Mouse (Mus musculus) cerebellum, adult 9-10 months (tissue): ENCODE data around the gene Olfr765.
"Not testable (repeated sequence)": the region's sequence is repeated elsewhere in the genome, so short reads cannot be mapped to it uniquely, and the experiment has no call there.

Experiments
- DNase-seq: peaks from one replicate; pipeline ENCODE4 v3.0.0; 2022

The Olfr765 gene

GRCm38 (mm10) chr10:129049898-129050297 lies at the start of gene Olfr765:
Olfr765 (minus strand) TSS chr10:129049998.
- not testable (repeated sequence) for DNase-seq

- DNase-seq: no peak
These were observed 49.5 kb upstream of the Olfr765 start, which contains the start of gene Olfr768 for GRCm38 (mm10) chr10:129099275-129099674. Olfr768 (minus strand) TSS chr10:129099375.

GRCm38 (mm10) chr10:129082810-129083209 lies 33.0 kb upstream of the Olfr765 start, which contains the start of gene Olfr767:
Olfr767 (minus strand) TSS chr10:129082910.
- not testable (repeated sequence) for DNase-seq

GRCm38 (mm10) chr10:129068877-129069276 lies 19.1 kb upstream of the Olfr765 start, which contains the start of gene Olfr766-ps1:
Olfr766-ps1 (minus strand) TSS chr10:129068977.
- no peak for DNase-seq

DNA sequence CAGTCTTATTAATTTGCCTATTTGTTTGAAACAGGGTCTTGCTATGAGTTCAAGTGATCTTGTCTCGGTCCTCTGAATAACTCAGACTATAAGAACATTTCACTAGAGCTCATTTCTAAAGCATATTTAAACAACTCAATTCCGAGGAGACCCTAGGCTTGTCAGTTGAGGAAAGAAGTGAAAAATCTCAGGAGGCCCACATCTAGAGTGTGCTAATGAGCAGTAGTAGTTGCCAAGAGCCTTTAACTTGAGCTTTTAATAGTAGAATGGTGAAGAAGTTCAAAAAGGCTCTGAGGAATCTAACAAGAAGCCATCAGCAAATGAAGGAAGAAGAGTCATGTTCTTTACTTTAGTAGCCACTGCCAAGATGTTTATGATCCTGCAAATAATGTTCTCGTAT lies 10.0 kb downstream of the Olfr765 start, which contains the start of gene Olfr764-ps1:
Olfr764-ps1 (minus strand) TSS at position 101 of the 400 bp plus-strand sequence.
- no peak for DNase-seq

- DNase-seq: no peak
These were observed 21.5 kb downstream of the Olfr765 start for GRCm38 (mm10) chr10:129028343-129028742.

DNA sequence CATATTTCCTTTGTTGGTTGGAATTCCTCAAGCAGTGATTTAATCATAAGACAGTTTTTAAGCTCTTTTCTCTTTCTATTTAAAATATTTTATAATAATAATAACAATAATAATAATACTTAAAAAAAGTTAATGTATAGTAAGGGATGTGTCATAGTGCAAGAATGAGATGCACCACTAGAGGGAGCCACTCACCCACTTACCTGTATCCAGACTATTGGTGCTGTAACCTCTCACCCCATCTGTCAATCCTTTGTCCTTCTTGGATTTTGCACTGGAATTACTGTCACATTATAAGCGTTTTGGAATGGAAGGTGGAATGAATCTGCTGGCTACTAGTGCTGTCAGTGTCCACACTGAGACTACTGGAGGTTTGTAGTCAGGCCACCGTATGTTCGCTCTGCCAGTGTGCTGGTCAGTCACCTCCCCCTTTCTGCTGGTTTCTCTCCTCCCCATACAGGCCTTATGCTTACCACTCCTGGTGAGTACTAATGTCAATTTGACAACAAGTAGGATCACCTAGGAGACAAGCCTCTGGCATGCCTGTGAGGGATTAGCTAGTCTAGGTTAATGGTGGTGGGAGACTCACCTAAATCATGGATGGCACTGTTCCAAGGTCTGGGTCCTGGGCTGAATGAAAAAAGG lies 23.7 kb downstream of the Olfr765 start:
- peak; percentile 4 for DNase-seq

- DNase-seq: no peak
These were observed 26.5 kb downstream of the Olfr765 start for GRCm38 (mm10) chr10:129023319-129023718.

DNA sequence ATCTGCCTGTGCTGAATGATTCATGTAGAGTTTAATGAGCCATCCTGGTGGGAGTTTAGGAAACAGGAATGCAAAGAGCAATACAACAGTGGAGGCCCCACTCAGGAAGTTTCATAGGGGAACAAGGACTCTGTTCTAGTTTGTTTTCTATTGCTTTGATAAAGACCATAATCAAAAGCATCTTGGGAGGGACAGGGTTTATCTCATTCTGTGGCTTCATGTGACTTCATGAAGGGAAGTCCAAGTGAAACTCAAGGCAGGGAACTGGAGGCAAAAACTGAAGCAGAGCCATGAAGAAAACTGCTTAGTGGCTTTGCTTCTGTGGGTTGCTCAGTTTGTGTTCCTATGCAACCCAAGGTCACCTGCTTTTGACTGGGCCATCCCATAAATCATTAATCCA lies 35.3 kb downstream of the Olfr765 start:
- no peak for DNase-seq

DNA sequence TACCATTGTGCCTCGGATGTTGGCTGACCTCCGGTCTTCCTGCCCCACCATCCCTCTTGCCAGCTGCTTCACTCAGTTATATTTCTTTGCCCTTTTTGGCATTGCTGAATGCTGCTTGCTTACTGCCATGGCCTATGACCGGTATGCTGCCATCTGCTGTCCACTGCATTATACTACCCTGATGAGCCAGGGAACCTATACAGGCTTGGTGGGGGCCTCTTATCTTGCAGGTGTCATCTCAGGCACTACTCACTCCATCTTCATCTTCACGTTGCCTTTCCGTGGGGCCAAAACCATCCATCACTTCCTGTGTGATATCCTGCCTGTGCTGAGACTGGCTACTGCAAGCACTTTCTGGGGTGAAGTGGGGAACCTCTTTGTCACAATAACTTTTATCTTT lies 38.3 kb downstream of the Olfr765 start:
- not testable (repeated sequence) for DNase-seq

DNA sequence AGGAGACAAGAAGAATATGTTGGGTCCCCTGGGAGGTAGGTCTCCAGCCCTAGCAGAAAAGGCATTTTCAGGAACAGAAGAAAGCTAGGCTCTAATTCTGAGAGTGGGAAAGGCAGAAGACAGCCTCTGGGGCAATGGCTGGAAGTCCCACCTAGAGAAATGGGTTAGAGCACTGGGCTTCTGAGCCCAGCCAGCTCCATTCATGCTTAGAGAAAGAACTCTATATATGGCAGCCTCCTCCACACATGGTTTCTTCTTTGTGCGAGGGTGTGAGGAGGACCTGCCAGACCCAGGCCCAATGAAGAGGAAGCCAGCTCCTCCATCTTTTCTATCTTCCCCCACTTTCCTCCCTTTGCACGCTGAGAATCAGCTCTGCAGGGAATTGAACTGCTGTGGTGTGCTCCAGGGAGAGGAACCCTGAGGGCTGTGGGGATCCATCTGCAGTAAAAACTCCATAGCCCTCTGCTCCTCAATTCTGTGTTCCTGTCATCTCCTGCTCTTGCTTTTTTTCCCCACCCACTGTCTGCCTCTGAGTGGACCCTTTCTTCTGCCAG lies 39.4 kb downstream of the Olfr765 start, which contains the start of gene Olfr763:
Olfr763 (plus strand) TSS at position 504 of the 554 bp plus-strand sequence.
- no peak for DNase-seq

DNA sequence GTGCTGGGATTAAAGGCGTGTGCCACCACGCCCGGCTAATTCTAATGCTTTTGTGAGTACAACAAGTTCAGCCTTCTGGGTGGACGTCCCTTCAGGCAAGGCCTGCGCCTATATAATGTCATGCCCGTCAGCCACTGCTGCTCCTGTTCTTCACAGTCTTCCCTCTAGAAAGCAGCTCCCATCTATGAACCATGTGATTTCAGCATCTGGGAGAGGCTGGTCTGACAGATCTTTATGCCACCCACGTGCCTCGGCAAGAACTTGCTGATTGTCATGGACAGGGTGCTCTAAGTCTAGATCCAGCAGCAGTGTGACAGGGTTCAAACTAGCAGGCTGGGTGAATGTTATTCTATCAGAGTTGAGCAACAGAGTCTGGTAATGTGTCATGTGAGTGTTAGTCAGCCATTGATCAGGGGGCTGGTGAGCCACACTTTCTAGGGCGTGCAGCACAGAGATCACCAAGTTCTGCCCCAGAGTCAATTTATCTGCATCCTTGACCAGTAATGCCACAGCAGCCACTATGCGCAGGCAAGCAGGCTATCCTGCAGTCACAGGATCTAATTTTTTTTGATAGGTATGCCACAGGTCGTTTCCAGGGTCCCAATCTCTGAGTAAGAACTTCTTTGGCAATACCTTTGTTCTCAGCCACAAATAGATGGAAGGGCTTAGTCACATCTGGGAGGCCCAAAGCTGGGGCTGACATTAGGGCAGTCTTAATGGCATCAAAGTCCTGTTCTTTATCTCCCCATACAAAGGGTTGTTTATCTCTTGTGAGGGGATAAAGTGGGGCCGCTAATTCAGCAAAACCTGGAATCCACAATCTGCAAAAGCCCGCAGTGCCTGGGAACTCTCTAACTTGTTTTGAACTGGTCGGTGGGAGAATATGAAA lies 45.5 kb downstream of the Olfr765 start:
- DNase-seq: no peak

GRCm38 (mm10) chr10:128996523-128997040 lies 53.2 kb downstream of the Olfr765 start:
- no peak for DNase-seq

GRCm38 (mm10) chr10:128995796-128996195 lies 54.0 kb downstream of the Olfr765 start:
- DNase-seq: no peak
